Mouse (Mus musculus) testis, adult 2 months (tissue): ENCODE results near the gene Acan.

ENCODE experiments used
- CTCF ChIP-seq: fragments of 200-500 bp; IDR thresholded peaks from 2 replicates; pipeline ENCODE4 v1.5.1; 2012; ENCODE audit warnings: low read depth, mild to moderate bottlenecking, inconsistent platforms, low read length, moderate library complexity; ENCODE audit not compliant: control insufficient read depth, insufficient read depth, insufficient replicate concordance
- POLR2A ChIP-seq: fragments of 200-500 bp; IDR thresholded peaks from 2 replicates; pipeline ENCODE4 v1.6.1; 2012; ENCODE audit warnings: low read depth, mild to moderate bottlenecking, inconsistent platforms, low read length, moderate library complexity; ENCODE audit not compliant: control insufficient read depth

DNA sequence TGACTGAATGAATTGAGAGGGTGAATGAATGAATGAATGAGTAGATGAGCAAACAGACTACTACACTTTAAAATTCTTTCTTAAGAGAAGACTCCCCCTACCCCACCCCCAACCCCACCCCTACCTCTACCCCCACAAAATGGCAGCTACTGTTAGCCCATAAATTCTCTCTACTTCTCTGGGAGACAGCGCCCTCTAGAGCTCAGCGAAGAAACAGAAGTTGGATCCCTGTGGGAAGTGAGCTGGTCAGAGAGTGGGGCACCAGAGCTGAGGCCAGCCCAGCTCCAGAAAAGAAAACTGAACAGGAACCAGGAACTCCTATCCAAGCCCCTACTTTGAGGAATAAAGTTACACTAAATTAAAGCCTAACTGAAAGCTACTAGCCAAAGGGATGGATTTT is 5.3 kb downstream of the Acan start:
- TF ChIP-seq POLR2A (no peak), CTCF (peak; percentile 43; the same call in 1 of the 2 replicates)
